Mouse (Mus musculus) olfactory bulb, adult 2 months (tissue): ENCODE results near the gene Rhob.

Experiments used
- CTCF ChIP-seq: fragments of 200-500 bp; IDR thresholded peaks from 2 replicates; pipeline ENCODE4 v1.5.1; 2012; ENCODE audit warnings: low read depth, mild to moderate bottlenecking, low read length, moderate library complexity; ENCODE audit not compliant: insufficient read depth
- POLR2A ChIP-seq: fragments of 200-500 bp; IDR thresholded peaks from 2 replicates; pipeline ENCODE4 v1.6.1; 2012; ENCODE audit warnings: mild to moderate bottlenecking, low read depth, low read length, moderate library complexity; ENCODE audit not compliant: insufficient read depth

DNA sequence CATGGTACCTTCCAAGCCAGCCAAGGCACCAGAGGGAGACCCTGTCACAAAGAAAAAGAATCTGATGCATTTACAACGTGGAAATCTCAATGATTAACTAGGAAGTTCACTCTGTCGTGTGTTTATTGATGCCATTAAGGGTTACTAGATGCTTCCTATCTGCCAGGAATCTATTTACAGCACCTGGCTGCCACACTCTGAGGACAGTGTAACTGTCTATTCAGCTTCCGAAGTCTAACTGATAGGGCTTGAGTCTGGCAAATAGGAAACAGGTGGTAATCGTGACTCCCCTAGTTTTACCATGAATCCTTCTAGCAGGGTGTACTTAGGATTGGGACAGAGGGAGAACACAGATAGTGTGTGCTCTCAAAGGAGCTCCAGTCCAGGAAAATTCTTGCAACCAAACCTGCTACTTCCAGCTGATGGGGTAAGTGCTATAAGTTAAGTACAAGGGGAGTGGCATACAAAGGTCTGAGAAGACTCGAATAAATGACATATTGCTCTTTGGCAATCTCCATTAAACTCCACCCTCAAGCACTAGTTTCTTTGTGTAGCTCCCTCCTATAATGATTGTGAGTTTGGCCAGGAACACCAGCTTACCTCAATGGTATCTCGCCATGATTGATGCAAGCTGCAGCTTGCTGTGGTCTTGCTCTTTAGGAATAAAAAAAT, 10.6 kb upstream of the Rhob start:
- TF ChIP-seq POLR2A (no peak), CTCF (no peak)
